22 mouse cellular contexts compared by ENCODE assay signal in the genomic region with DNA sequence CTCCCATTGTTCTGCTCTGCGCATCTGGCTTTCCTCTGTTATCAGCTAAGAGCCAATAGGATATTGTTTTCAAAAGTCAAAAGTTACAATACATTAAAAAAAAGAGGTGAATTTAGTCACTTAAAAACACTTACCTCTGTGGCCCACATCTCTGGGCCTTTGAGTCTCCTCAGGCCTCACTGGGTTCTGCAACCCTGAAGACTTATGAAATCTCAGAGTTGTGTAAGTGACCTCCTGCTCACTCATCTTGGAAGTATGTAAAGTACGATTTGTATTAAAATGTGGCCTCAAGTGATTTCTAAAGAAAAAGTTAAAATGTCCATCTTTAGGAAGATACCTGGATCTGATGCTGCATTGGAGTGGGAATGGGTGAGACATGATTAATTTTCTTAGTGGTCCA. TPM values are rescaled to one million over a fixed set of nuclear protein-coding genes. Genes with fewer than 3 reads are reported as not detected.
DNase-seq lines count a peak whose midpoint lies in the region; ATAC-seq lines count a peak whose summit lies in the region.
"Had no signal": no experiment of that assay in that cellular context is flagged by ENCODE, and none has a peak within 500 bp of the region (broad histone marks: within the 10 kb centered on the region; RNA-seq: fewer than 3 reads in every experiment).

No protein-coding gene starts in this region.

- peak; percentile 80 for ATAC-seq in granulocyte monocyte progenitor cell, adult 5-6 weeks (replicated peaks; ENCODE audit: poor library complexity, severe bottlenecking)
- peak; percentile 71 for ATAC-seq in monocyte, adult 5-6 weeks (replicated peaks; ENCODE audit: insufficient number of reproducible peaks, low FRiP score, low TSS enrichment, poor library complexity, severe bottlenecking)
- no peak for ATAC-seq in cerebellum, adult (ENCODE audit: insufficient number of reproducible peaks, low FRiP score, low TSS enrichment)
- ATAC-seq: activated CD4-positive, CD25-positive, alpha-beta regulatory T cell, adult 4 months; CD4-positive, CD25-positive, alpha-beta regulatory T cell, adult 4 months; forebrain, embryonic 14.5 days; intestine, embryonic 15.5 days; Patski had no signal

- DNase-seq in lung, postnatal 25 days (ENCODE audit: low spot score): peak; percentile 26
- no peak for DNase-seq in lung, adult 18-20 months
- peak; percentile 69 for DNase-seq in NIH3T3 (ENCODE audit: low read depth)
- DNase-seq in thymus, postnatal 36 days: no peak
- no peak for DNase-seq in MN1 (ENCODE audit: low spot score)
- DNase-seq: adrenal gland, adult 8-10 months; B cell, adult 2 months; cerebellum, adult 18-20 months; cerebellum, adult 9-11 months; cerebellum, postnatal 36 days; gastrocnemius, postnatal 36 days; heart, adult 18-20 months; heart, postnatal 14 days had no signal

RNA-seq across cellular contexts. Expression of gene Klra2, which starts 2.1 kb away (rescaled TPM):
- not detected in 2 replicates for total RNA-seq in granulocyte monocyte progenitor cell, adult 5-6 weeks (2014; fragmentation: Nextera tagmentation)
- 0.15 and 0.47 TPM in 2 replicates for total RNA-seq in granulocyte monocyte progenitor cell, adult 5-6 weeks (2017)
- total RNA-seq in monocyte, adult 5-6 weeks (2017): 201 to 263 TPM (median 257 TPM) in 3 replicates
- total RNA-seq: gastrocnemius, postnatal 36 days had no signal

RNA-seq across cellular contexts. Expression of gene Magohb, which starts 48.0 kb away (rescaled TPM):
- total RNA-seq in granulocyte monocyte progenitor cell, adult 5-6 weeks (2014; fragmentation: Nextera tagmentation): 41.2 and 78.1 TPM in 2 replicates
- total RNA-seq in granulocyte monocyte progenitor cell, adult 5-6 weeks (2017): 38.8 and 64.4 TPM in 2 replicates
- total RNA-seq in monocyte, adult 5-6 weeks (2017): 27.5 to 52.2 TPM (median 35.6 TPM) in 3 replicates
- total RNA-seq: G1E had no signal

Comparison
In these comparisons a context has a peak if more than half of its experiments do, and no peak if none do; other contexts are left out.
1. DNase-seq: peak in lung, postnatal 25 days (single experiment) and NIH3T3 (single experiment); none in lung, adult 18-20 months (0 of 2), thymus, postnatal 36 days (0 of 2) and MN1 (single experiment).
2. RNA of gene Klra2, which starts 2.1 kb away (total RNA-seq): 201 to 263 TPM in monocyte, adult 5-6 weeks; 0.15 to 0.47 TPM in granulocyte monocyte progenitor cell, adult 5-6 weeks; every median in the first group is over 100 times any median in the second.